9 mouse cellular contexts compared by ENCODE assay signal in genomic region chr9:106465571-106466200, GRCm38 (mm10). TPM values are rescaled to one million over a fixed set of nuclear protein-coding genes. Genes with fewer than 3 reads are reported as not detected.
A peak's percentile ranks its signal among the peaks of the same experiment; 100 is the strongest.
DNase-seq lines count a peak whose midpoint lies in the region; ATAC-seq lines count a peak whose summit lies in the region.
"Had no signal": no experiment of that assay in that cellular context is flagged by ENCODE, and none has a peak within 500 bp of the region (broad histone marks: within the 10 kb centered on the region; RNA-seq: fewer than 3 reads in every experiment).

Gpr62 (minus strand) TSS chr9:106465938.

- H3K4me3 ChIP-seq in lung, embryonic 16.5 days (ENCODE audit: low read length) = peak within 1 kb of the TSS; percentile 58
- peak within 1 kb of the TSS; percentile 49 for H3K4me3 ChIP-seq in limb, embryonic 11.5 days (ENCODE audit: low read depth, low read length)
- H3K4me3 ChIP-seq in stomach, embryonic 14.5 days (ENCODE audit: low read depth, low read length) = peak within 1 kb of the TSS; percentile 53

- H3K27ac ChIP-seq in lung, embryonic 16.5 days (ENCODE audit: low read length) = no peak within 1 kb of the TSS
- peak within 1 kb of the TSS; percentile 51; the same call in 1 of the 2 replicates for H3K27ac ChIP-seq in limb, embryonic 11.5 days (replicated peaks; ENCODE audit: low read depth, low read length)
- H3K27ac ChIP-seq in stomach, embryonic 14.5 days (ENCODE audit: low read length) = no peak within 1 kb of the TSS

- intact Hi-C loops in gastrocnemius, postnatal 14 days (cut with DNase I; ENCODE audit: low total_unique reads) = no loop called here

- H3K9me3 ChIP-seq in lung, embryonic 16.5 days (ENCODE audit: control insufficient read depth, low read length) = no peaks in the 10 kb centered on the region
- no peaks in the 10 kb centered on the region for H3K9me3 ChIP-seq in limb, embryonic 11.5 days (ENCODE audit: control insufficient read depth, low read length)
- H3K9me3 ChIP-seq in stomach, embryonic 14.5 days (ENCODE audit: control insufficient read depth, low read depth, low read length) = no peaks in the 10 kb centered on the region

- 38% methylated on average over 26 of the region's 26 CpGs for WGBS in lung, embryonic 16.5 days
- WGBS in limb, embryonic 11.5 days = 29% methylated on average over 26 of the region's 26 CpGs
- WGBS in stomach, embryonic 14.5 days = 38% methylated on average over 26 of the region's 26 CpGs

- peaks cover 9% of the 10 kb centered on the region for H3K4me1 ChIP-seq in lung, embryonic 16.5 days (replicated peaks; ENCODE audit: control insufficient read depth, insufficient read depth, low read length)
- peaks cover 11% of the 10 kb centered on the region; the same call in 1 of the 2 replicates for H3K4me1 ChIP-seq in limb, embryonic 11.5 days (ENCODE audit: control insufficient read depth, insufficient read depth, low read length)
- peaks cover 5% of the 10 kb centered on the region; the same call in 1 of the 2 replicates for H3K4me1 ChIP-seq in stomach, embryonic 14.5 days (ENCODE audit: control insufficient read depth, insufficient read depth, low read length)

- DNase-seq in adrenal gland, postnatal 10 days = peak; percentile 43
- no peak for DNase-seq in adrenal gland, adult 8-10 months
- DNase-seq in lung, postnatal 4 days = no peak
- peak; percentile 74 for DNase-seq in gastrocnemius, postnatal 14 days
- no peak for DNase-seq in limb, embryonic 11.5 days (ENCODE audit: low spot score)
- no peak for DNase-seq in urinary bladder, postnatal 4 days (ENCODE audit: low spot score in 2 of 2)

- H3K36me3 ChIP-seq in lung, embryonic 16.5 days (ENCODE audit: control insufficient read depth, insufficient read depth, low read length) = peaks cover 9% of the 10 kb centered on the region
- peaks cover 8% of the 10 kb centered on the region for H3K36me3 ChIP-seq in limb, embryonic 11.5 days (ENCODE audit: control insufficient read depth, insufficient read depth, low read length)
- peaks cover 19% of the 10 kb centered on the region for H3K36me3 ChIP-seq in stomach, embryonic 14.5 days (ENCODE audit: control insufficient read depth, insufficient read depth, low read length)

- H3K4me2 ChIP-seq in lung, embryonic 16.5 days (ENCODE audit: low read depth, low read length) = peak within 1 kb of the TSS; percentile 100
- peak within 1 kb of the TSS; percentile 98 for H3K4me2 ChIP-seq in limb, embryonic 11.5 days (ENCODE audit: low read depth, severe bottlenecking)
- H3K4me2 ChIP-seq in stomach, embryonic 14.5 days (replicated peaks; ENCODE audit: low read depth, low read length) = peak within 1 kb of the TSS; percentile 98

- ATAC-seq in lung, embryonic 16.5 days (ENCODE audit: low read depth) = no peak
- ATAC-seq in limb, embryonic 11.5 days (ENCODE audit: insufficient number of reproducible peaks, low FRiP score, low TSS enrichment, low read depth) = 0 out of 2 replicates have a peak, but pooled peaks have one; percentile 5
- ATAC-seq in stomach, embryonic 14.5 days (ENCODE audit: insufficient number of reproducible peaks, insufficient read depth, low FRiP score, low read depth) = no peak

- peak within 1 kb of the TSS; percentile 69 for H3K9ac ChIP-seq in lung, embryonic 16.5 days (ENCODE audit: low read length)
- H3K9ac ChIP-seq in limb, embryonic 11.5 days (ENCODE audit: low read length) = peak within 1 kb of the TSS; percentile 83
- peak within 1 kb of the TSS; percentile 55 for H3K9ac ChIP-seq in stomach, embryonic 14.5 days (replicated peaks; ENCODE audit: low read depth, low read length)

- no peaks in the 10 kb centered on the region for H3K27me3 ChIP-seq in lung, embryonic 16.5 days (ENCODE audit: control insufficient read depth, insufficient read depth, low read depth, low read length)
- H3K27me3 ChIP-seq in limb, embryonic 11.5 days (ENCODE audit: control insufficient read depth, insufficient read depth, low read length) = no peaks in the 10 kb centered on the region
- no peaks in the 10 kb centered on the region for H3K27me3 ChIP-seq in stomach, embryonic 14.5 days (ENCODE audit: control insufficient read depth, insufficient read depth, low read length)

RNA-seq across cellular contexts. Expression of gene Gpr62, which starts in this region (rescaled TPM):
- under 1 TPM; 0.27 to 0.48 TPM for total RNA-seq in adrenal gland, postnatal 10 days (2021)
- under 1 TPM; 0.28 to 0.62 (median 0.46) TPM for total RNA-seq in adrenal gland, adult 8-10 months (2022)
- polyA plus RNA-seq in lung, embryonic 16.5 days (2015; fragmentation: Nextera tagmentation; extraction: Ambion mirVana) = 0.18 TPM in 2 replicates
- total RNA-seq in gastrocnemius, postnatal 14 days (2021) = under 1 TPM; 0.16 to 0.33 TPM
- polyA plus RNA-seq in limb, embryonic 11.5 days (2014; fragmentation: Nextera tagmentation; extraction: Ambion mirVana) = 0.24 and 0.58 TPM in 2 replicates
- 0.50 and 0.68 TPM in 2 replicates for polyA plus RNA-seq in stomach, embryonic 14.5 days (2014; fragmentation: Nextera tagmentation; extraction: Ambion mirVana)
- total RNA-seq: common myeloid progenitor, adult 5-6 weeks had no signal

Comparison
In these comparisons a context has a peak if more than half of its experiments do, and no peak if none do; other contexts are left out.
1. Peak in DNase-seq in adrenal gland, postnatal 10 days; RNA of the gene not detected or under 1 TPM.
2. Peak in DNase-seq in gastrocnemius, postnatal 14 days; RNA of the gene not detected or under 1 TPM.
3. Peak in ATAC-seq, H3K4me3 ChIP-seq, H3K27ac ChIP-seq, H3K9ac ChIP-seq and H3K4me2 ChIP-seq in limb, embryonic 11.5 days; RNA of the gene not detected or under 1 TPM.